Mouse (Mus musculus) frontal cortex, adult (tissue): Measurements from ENCODE around the gene Col24a1.
"Not testable (repeated sequence)": the region's sequence is repeated elsewhere in the genome, so short reads cannot be mapped to it uniquely, and the experiment has no call there.

Source experiments
- ATAC-seq: cut with Nextera tagmentation; 2 replicates; pipeline ENCODE4 v1.9.2; 2017; ENCODE audit warnings: mild to moderate bottlenecking, moderate library complexity, mixed read lengths; ENCODE audit not compliant: low TSS enrichment

Col24a1 gene

DNA sequence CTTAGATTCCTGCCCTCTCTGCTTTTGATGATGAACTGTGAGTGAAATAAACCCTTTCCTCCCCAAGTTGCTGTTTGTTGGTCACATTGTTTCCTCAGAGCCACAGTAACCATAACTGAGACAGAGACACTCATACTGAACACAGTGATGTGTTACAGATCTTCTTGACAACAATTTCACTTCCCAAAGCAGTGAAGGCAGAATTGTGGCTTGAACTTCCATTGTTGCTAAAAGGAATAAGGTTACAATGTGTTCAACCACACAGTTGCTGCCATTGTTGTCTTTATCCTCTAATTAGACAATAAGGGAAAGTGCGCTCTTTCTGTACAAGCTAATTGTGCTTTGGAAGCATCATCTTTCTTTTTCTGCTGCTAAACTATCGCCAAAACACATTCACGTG lies 61.7 kb downstream of the Col24a1 start:
- no peak for ATAC-seq

GRCm38 (mm10) chr3:145356865-145357487 lies 64.7 kb downstream of the Col24a1 start:
- no peak for ATAC-seq

GRCm38 (mm10) chr3:145365227-145365626 lies 73.0 kb downstream of the Col24a1 start:
- ATAC-seq, result no peak

DNA sequence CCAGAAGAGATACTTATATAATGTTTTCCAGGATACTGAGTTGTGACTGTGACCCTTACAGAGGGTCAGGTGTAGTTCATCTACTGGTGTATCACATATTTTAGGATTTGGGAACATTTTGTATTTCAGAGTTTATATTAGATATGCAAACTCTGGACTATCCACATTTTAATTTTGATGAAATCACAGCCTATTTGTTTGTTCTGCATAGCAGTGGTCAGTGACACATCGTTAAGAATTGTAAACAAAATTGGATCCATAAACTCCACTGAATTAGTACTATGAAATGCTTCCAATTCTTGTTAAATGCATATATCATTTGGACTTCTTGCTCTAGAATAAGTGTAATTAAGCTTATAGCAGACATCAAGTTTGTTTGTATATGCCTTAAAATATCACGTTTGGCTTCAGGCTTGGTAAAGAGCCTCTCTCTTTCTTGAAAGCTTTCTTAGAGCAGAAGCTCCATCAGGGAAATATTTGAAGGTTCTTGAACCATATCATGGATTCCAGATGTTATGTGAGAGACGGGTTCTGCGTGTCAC lies 75.0 kb downstream of the Col24a1 start:
- no peak for ATAC-seq

DNA sequence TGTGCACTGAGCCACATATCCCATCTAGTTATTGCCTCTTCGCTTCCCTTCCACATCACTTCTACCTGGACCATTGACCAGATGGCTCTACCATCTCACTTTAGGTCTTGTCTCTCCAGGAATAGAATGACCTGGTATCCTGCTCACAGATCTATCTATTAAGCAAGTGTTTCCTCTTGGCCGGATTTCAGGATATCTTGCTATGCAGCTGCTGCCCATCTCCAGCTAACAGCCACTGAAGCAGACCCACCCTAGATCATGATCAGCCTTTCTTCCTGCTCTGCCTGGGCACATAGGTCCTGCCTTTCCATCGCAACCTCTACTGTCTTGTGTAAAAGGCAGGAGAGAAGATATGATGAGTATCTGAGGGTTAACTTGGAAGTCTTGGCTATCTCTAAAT lies 84.0 kb downstream of the Col24a1 start:
- no peak for ATAC-seq

DNA sequence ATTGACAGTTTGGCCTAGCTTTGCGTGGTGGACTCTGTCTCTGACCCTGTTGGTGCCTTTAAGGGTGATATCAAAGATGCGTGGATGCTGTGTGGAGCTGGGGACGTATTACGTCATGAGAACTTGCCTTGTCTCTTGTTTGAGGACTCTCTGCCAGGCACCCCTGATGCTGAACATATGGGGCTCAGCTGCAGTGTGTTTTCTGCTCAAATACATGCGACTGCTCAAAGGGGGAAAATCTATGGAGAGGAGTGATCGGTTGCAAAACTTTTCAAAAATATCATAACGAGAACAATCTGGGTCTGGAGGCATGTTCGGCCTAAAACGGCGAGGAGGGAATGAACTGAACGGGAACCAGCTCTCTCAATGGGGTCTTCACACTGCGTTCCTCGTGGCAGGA lies 90.8 kb downstream of the Col24a1 start:
- peak; percentile 77 for ATAC-seq

DNA sequence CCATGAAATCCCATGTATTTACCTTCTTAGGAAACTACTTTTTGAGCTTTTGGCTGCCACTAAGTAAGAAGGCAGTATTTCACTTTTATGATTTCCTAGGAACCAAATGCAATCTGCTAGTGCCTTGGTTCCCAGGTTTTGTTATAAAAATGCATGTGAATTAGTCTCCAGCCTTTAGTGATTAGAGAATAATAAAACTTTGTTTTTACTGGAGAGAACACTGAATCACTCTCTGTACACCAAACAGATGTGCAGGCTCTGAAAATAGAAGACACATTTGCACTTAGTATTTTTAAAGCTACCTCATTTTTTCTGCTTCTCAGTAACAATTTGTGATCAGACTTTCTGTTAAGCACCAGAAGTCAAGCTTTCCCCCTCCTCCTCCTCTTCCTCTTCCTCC lies 94.2 kb downstream of the Col24a1 start:
- no peak for ATAC-seq

- no peak for ATAC-seq
These were observed 98.4 kb downstream of the Col24a1 start for GRCm38 (mm10) chr3:145390681-145391080.

- no peak for ATAC-seq
These were observed 99.9 kb downstream of the Col24a1 start for GRCm38 (mm10) chr3:145391986-145392659.

GRCm38 (mm10) chr3:145399173-145399572 lies 106.9 kb downstream of the Col24a1 start:
- no peak for ATAC-seq

- 0 out of 2 replicates have a peak, but pooled peaks have one; percentile 41 for ATAC-seq
These were observed 110.0 kb downstream of the Col24a1 start for GRCm38 (mm10) chr3:145402257-145402656.

- ATAC-seq, result peak; percentile 76
These were observed 110.7 kb downstream of the Col24a1 start for GRCm38 (mm10) chr3:145402994-145403393.

- ATAC-seq, result no peak
These were observed 115.8 kb downstream of the Col24a1 start for GRCm38 (mm10) chr3:145408045-145408444.

DNA sequence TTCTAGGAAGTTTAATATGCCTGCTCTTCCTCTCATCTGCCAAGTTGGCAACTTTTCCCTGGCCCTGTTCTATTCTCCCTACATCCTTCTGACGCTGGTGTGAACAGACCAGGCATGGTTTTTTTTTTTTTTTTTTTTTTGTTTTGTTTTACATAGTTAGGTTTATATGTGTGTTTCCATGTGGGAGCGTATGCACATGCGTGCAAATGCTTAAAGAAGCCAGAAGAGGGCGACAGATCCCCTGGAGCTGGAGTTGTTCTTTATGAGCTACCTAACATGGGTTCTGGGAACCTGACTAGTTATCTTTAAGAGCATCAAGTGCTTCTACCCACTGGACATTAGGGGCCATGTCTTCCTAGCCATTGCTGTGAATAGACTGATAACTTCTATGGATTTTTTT lies 119.9 kb downstream of the Col24a1 start:
- no peak for ATAC-seq

DNA sequence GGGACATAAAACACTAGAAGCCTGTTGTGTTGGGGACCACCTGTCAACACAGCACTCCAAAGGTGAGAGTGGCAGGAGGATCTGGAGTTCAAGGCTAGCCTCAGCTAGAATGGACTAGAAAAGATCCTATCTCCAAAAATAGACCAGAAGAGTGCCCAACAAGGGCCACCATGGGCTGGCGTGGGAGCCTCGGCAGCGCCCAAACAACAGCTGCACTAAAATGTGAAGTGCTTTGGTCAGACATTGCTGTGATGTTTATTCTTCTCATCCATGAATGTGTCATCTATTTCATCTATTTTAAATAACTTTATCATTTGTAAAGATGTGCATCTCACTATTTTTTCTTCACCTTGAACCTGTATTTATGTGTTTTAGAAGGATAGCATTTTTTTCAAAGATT lies 122.1 kb downstream of the Col24a1 start:
- ATAC-seq, result no peak

DNA sequence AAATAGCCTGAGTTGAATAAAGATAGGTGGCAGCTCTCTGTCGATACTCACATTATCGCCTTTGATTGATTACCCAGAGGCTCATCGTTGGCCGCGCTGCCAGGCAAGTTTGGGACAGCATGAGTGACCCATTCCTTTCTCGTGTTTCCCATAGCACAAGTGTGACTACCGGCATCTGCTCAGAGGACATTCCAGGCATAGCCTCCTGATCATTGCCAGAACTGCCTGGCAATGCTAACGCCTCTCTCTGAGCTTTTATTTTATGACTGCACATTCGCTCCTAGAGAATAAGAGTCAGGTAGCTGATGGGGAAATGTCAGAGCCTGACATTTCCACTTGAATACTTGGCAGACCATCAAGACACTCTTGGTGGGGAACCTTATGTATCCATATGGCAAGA lies 125.5 kb downstream of the Col24a1 start:
- ATAC-seq, result 0 out of 2 replicates have a peak, but pooled peaks have one; percentile 44

DNA sequence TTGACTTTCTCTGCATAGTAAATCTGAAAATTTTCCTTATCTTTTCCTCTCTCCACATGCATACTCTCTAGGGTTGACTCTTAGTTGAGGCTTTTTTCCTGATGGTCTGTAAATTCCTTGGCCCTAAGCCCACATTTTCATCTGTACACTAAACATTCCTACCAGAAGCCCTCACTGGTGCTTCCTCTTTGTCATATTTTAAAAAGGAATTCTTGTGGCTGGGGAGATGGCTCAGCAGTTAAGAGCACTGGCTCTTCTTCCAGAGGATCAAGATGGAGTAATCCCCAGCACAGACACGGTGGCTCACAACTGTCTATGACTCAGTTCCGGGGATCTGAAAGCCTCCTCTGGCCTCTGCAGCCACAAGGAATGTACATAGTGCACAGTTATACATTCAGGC lies 128.1 kb downstream of the Col24a1 start:
- no peak for ATAC-seq

DNA sequence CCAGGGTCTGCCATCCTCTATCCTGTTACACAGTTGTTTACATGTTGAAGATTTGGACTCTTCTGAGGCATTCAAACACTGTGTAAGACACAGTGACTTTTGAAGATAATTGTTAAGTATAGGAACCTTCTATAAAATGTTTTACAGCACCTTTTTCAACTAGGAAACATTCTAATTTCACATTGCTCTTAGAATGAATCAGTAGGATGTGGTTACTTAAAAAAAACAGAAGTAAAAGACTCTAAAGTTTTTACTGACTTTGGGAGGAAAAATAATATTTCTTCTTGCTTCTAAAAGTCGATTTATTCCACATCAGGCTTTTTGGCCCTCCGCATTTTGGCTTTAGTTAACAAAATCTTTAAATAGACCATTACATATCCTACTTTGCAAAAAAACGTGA lies 129.8 kb downstream of the Col24a1 start:
- ATAC-seq, result no peak

DNA sequence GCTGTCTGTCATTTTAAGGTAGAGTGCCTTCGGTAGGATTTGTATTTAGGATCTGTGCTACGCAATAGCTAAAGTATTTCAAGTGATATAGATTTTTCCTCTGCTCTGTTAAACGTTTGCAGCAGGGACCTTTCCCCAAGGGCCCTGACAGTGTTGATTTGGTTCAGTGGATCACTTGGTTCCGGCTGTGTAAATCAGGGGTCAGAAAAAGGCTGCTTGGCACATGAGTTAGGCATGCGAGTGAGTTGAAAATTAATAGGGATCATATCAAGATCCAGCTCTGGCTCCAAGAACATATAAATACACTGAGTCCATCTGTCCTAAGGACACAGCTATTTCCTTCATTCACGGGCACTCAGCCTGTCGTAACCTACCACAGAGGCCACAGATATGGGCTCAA lies 146.1 kb downstream of the Col24a1 start:
- ATAC-seq, result no peak

GRCm38 (mm10) chr3:145439086-145439485 lies 146.8 kb downstream of the Col24a1 start:
- no peak for ATAC-seq

DNA sequence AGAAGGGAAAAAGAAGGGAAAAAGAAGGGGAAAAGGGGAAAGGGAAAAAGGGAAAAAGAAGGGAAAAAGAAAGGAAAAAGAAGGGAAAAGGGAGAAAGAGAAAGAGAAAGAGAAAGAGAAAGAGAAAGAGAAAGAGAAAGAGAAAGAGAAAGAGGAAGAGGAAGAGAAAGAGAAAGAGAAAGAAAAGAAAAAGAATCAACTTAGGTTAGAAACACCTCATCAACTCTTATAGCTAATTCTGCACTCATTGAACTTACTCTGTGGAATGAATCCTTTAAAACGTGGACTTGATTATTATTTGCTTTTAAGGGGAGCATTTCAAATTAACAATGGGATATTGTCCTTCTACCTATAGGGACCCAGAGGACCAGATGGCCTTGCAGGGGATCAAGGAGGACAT lies 148.7 kb downstream of the Col24a1 start:
- ATAC-seq, result no peak

- ATAC-seq, result peak; percentile 88
These were observed 150.0 kb downstream of the Col24a1 start for GRCm38 (mm10) chr3:145442268-145442667.

DNA sequence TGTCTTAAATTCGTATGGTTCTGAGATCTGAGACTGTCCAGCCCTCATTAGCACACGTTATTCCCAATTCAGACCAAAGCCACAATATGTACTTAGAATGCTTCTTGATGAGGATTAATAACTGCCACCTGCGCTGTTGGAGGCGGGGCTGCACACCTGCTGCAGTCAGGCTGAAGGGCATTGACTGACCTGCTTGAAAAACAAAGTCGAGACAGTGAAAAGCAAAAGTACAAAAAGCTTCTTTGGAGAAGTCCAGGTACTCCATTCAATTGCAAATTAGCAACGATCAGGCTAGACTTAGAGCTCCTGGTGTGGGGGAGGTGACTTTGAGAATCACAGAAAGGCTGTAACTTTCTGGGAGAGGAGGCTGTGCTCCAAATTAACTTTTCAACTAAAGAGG lies 150.9 kb downstream of the Col24a1 start:
- not testable (repeated sequence) for ATAC-seq
